Mouse (Mus musculus) hindbrain, postnatal 0 days (tissue): Measurements from ENCODE around the gene Ap1s3. TPM values are rescaled to one million over a fixed set of nuclear protein-coding genes. Genes with fewer than 3 reads are reported as not detected.
A peak's percentile ranks its signal among the peaks of the same experiment; 100 is the strongest.

Experiments
- ATAC-seq: fragments of 200-750 bp; cut with Nextera tagmentation; 2 replicates; pipeline ENCODE4 v1.8.0; 2017; ENCODE audit warnings: mild to moderate bottlenecking, moderate TSS enrichment, moderate library complexity
- DNase-seq: peaks from one replicate; pipeline ENCODE4 v3.0.0-alpha.2; 2015; ENCODE audit warnings: low spot score
- H3K27ac ChIP-seq: fragments of 300-500 bp; sonication (generic); 2 replicates; pipeline ENCODE4 v1.5.1; 2014; ENCODE audit warnings: mild to moderate bottlenecking
- H3K27me3 ChIP-seq: fragments of 300-500 bp; sonication (generic); 2 replicates; pipeline ENCODE4 v1.6.1; 2014; ENCODE audit warnings: low read length, mixed read lengths; ENCODE audit not compliant: insufficient read depth
- H3K36me3 ChIP-seq: fragments of 300-500 bp; sonication (generic); 2 replicates; pipeline ENCODE4 v1.6.1; 2014; ENCODE audit warnings: low read length, mixed read lengths; ENCODE audit not compliant: insufficient read depth
- H3K4me1 ChIP-seq: fragments of 300-500 bp; sonication (generic); 2 replicates; pipeline ENCODE4 v1.6.1; 2014; ENCODE audit warnings: antibody characterized with exemption, low read length, mixed read lengths; ENCODE audit not compliant: insufficient read depth
- H3K4me2 ChIP-seq: fragments of 300-500 bp; sonication (generic); 2 replicates; pipeline ENCODE4 v1.6.1; 2014; ENCODE audit warnings: low read depth, mild to moderate bottlenecking, low read length, moderate library complexity, mixed read lengths
- H3K4me3 ChIP-seq: fragments of 300-500 bp; sonication (generic); 2 replicates; pipeline ENCODE4 v1.5.1; 2014; ENCODE audit warnings: low read length
- H3K9ac ChIP-seq: fragments of 300-500 bp; sonication (generic); replicated peaks from 2 replicates; pipeline ENCODE4 v1.6.1; 2014; ENCODE audit warnings: mild to moderate bottlenecking, low read length, moderate library complexity, mixed read lengths
- H3K9me3 ChIP-seq: fragments of 300-500 bp; sonication (generic); 2 replicates; pipeline ENCODE4 v1.6.1; 2016; ENCODE audit warnings: low read length, mixed read lengths
- CTCF ChIP-seq: IDR thresholded peaks from 2 replicates; pipeline ENCODE4 v1.5.1; 2016; ENCODE audit warnings: antibody characterized with exemption, control low read depth, low read depth
- WGBS: fragments of 180-500 bp; shearing (Covaris S2); extraction: QIAGEN DNeasy Blood & Tissue Kit; methylation state at CpG from one replicate; pipeline ENCODE4 v1.1.7; 2014; 5-methylcytosine and 5-hydroxymethylcytosine counted together
- polyA plus RNA-seq: library from polyadenylated mRNA; unstranded; fragments of >200 nt; fragmentation: Nextera tagmentation; extraction: Ambion mirVana; gene quantifications from 2 replicates; pipeline ENCODE4 v1.2.1, GENCODE M21; 2015
- total RNA-seq: library from RNA; depleted of rRNA; stranded (reverse); fragments of >200 nt; gene quantifications from 2 replicates; pipeline ENCODE4 v1.2.3, GENCODE M21; 2014; rRNA removed

Ap1s3 gene
- total and polyA plus RNA-seq, 2 experiments from 2014 or later: 0.16 to 2.0 TPM

DNA sequence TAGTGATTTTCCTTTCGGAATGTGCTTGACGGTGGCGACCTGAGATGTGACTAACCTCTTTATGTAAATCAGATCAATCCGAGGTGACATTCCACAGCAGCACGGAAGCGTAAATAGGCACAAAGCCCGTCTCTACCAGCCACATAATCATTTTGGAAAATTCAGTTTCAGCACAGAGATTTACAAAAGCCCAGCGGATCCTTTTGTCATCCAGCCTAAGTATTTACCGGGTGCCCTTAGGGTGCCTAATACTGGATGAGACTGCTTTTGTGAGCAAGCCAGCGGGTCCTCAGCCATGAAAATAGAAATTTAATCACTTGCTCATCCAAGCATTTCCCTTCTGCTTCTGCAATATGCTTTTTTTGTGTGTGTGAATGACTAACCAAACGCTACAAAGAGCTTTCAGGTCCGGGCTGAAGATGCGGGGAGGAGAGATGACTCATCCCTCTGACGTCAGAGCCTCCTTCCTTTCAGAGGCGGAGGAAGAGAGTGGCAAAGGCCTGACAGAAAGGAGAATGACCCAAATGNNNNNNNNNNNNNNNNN is 90.6 kb downstream of the Ap1s3 start:
- peak overlapping the region; percentile 70 for H3K4me2 ChIP-seq
- peak overlapping the region; percentile 41 for H3K4me3 ChIP-seq
- 1% methylated on average over 15 of the region's 15 CpGs for WGBS
- peak overlapping the region; percentile 83 for H3K27ac ChIP-seq
- H3K9me3 ChIP-seq: no peaks in the 10 kb centered on the region
- peak overlapping the region; percentile 60; the same call in 1 of the 2 replicates for H3K9ac ChIP-seq
- H3K27me3 ChIP-seq: no peaks in the 10 kb centered on the region
- ATAC-seq: peak; percentile 97
- H3K36me3 ChIP-seq: no peaks in the 10 kb centered on the region
- TF ChIP-seq CTCF: no peak
- H3K4me1 ChIP-seq: no peaks in the 10 kb centered on the region
- peak; percentile 88 for DNase-seq

DNA sequence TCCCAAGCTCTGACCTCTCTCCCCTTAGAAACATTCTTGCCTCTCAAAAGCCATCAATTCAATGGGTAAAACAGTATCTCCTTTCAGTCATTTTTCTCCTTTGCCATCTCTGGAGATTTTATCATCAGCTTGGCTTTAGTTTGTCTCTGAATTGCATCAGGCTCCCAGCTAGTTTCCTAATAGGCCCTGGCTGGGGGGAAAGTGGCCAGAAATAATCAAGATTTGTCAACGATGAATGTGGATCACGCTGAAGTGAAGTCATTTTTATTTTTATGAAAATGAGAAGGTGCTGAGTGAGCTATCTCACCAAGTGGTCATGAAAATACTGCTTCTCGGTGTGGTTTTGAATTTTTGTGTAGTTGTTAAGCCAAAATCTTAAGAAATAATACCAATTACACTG is 94.4 kb downstream of the Ap1s3 start:
- Histone ChIP-seq H3K27ac (no peak overlapping the region), H3K4me3 (no peak overlapping the region), H3K4me1 (no peaks in the 10 kb centered on the region), H3K9me3 (no peaks in the 10 kb centered on the region), H3K27me3 (no peaks in the 10 kb centered on the region), H3K36me3 (no peaks in the 10 kb centered on the region), H3K4me2 (no peak overlapping the region), H3K9ac (no peak overlapping the region)
- ATAC-seq (no peak), DNase-seq (no peak)
- 71% methylated on average over 3 of the region's 3 CpGs for WGBS
- no peak for TF ChIP-seq CTCF

DNA sequence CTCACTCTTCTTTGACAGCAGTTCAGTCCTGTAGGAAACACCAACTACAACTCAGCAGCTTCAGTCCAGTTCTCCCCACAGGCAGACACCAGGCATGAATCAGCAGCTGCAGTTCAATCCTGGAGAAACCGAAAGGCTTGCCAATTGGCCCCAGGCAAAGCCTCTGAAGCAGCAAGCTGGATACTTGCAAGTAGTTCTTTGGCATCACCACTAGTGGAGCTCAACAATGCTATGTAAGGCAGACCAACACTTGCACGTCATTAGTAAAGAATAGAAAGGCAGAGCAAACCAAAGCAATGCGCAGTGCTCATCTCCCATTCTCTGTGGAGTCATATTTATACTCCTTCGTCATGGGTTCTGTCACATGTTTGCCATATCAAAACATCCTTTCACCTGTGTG is 99.9 kb downstream of the Ap1s3 start:
- H3K27ac ChIP-seq: no peak overlapping the region
- 83% methylated on average over 4 of the region's 4 CpGs for WGBS
- H3K4me2 ChIP-seq: no peak overlapping the region
- no peaks in the 10 kb centered on the region for H3K27me3 ChIP-seq
- no peak overlapping the region for H3K4me3 ChIP-seq
- H3K36me3 ChIP-seq: no peaks in the 10 kb centered on the region
- H3K9ac ChIP-seq: no peak overlapping the region
- no peak for TF ChIP-seq CTCF
- ATAC-seq (no peak), DNase-seq (peak; percentile 20)
- H3K4me1 ChIP-seq: no peaks in the 10 kb centered on the region
- H3K9me3 ChIP-seq: no peaks in the 10 kb centered on the region

DNA sequence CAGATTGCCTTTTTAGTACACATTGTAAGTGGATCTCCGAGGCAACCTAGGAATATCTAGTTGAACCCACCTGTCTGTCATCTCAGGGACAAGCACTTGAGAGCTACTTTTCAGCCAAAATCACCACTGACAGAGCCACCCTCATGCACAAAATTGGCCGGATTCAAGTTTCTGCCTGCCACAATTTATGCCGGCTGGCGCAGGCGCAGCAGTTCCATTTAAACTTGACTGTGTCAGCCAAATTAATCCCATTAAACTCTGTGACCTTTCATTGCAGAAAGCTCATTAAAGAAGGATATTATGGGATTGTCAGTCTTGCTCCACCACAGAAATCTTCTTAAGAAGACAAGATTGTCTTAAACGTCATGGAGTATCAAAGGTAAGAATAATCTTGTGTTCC is 100.6 kb downstream of the Ap1s3 start:
- ATAC-seq (no peak), DNase-seq (peak; percentile 32)
- no peak overlapping the region for H3K27ac ChIP-seq
- no peaks in the 10 kb centered on the region for H3K9me3 ChIP-seq
- H3K9ac ChIP-seq: no peak overlapping the region
- H3K36me3 ChIP-seq: no peaks in the 10 kb centered on the region
- no peaks in the 10 kb centered on the region for H3K4me1 ChIP-seq
- H3K4me2 ChIP-seq: no peak overlapping the region
- TF ChIP-seq CTCF: no peak
- WGBS: 62% methylated on average over 6 of the region's 6 CpGs
- no peaks in the 10 kb centered on the region for H3K27me3 ChIP-seq
- H3K4me3 ChIP-seq: no peak overlapping the region

GRCm38 (mm10) chr1:79561186-79561585 is 110.6 kb downstream of the Ap1s3 start:
- 78% methylated on average over 5 of the region's 5 CpGs for WGBS
- no peak overlapping the region for H3K4me2 ChIP-seq
- no peaks in the 10 kb centered on the region for H3K4me1 ChIP-seq
- ATAC-seq: no peak
- no peaks in the 10 kb centered on the region for H3K9me3 ChIP-seq
- DNase-seq: no peak
- no peaks in the 10 kb centered on the region for H3K36me3 ChIP-seq
- no peak for TF ChIP-seq CTCF
- no peak overlapping the region for H3K4me3 ChIP-seq
- no peak overlapping the region for H3K9ac ChIP-seq
- H3K27me3 ChIP-seq: no peaks in the 10 kb centered on the region
- H3K27ac ChIP-seq: no peak overlapping the region

Other genes with a start within 250 kb of the Ap1s3 start
- 150 and 156 TPM in 2 replicates for gene Scg2, start 231.9 kb downstream of the Ap1s3 start, total RNA-seq
- gene Scg2, start 231.9 kb downstream of the Ap1s3 start, polyA plus RNA-seq: 296 and 300 TPM in 2 replicates
- gene Mrpl44, start 104.0 kb upstream of the Ap1s3 start, total RNA-seq: 27.0 and 29.5 TPM in 2 replicates
- gene Mrpl44, start 104.0 kb upstream of the Ap1s3 start, polyA plus RNA-seq: 35.3 and 37.2 TPM in 2 replicates
- gene Wdfy1, start 104.2 kb upstream of the Ap1s3 start, total RNA-seq: 68.0 and 77.7 TPM in 2 replicates
- gene Wdfy1, start 104.2 kb upstream of the Ap1s3 start, polyA plus RNA-seq: 73.6 and 75.3 TPM in 2 replicates
- 234 and 251 TPM in 2 replicates for gene Serpine2, start 189.2 kb upstream of the Ap1s3 start, total RNA-seq
- 505 and 540 TPM in 2 replicates for gene Serpine2, start 189.2 kb upstream of the Ap1s3 start, polyA plus RNA-seq